Mouse (Mus musculus): ENCODE results near the gene Scd4.

The Scd4 gene

GRCm38 (mm10) chr19:44382682-44383321 lies 49.9 kb downstream of the Scd4 start:
- no peak for DNase-seq

- no peak for DNase-seq
Measured at GRCm38 (mm10) chr19:44385887-44386498, 53.1 kb downstream of the Scd4 start.

GRCm38 (mm10) chr19:44387089-44387671 lies 54.3 kb downstream of the Scd4 start:
- DNase-seq: no peak

- DNase-seq: no peak
Measured at GRCm38 (mm10) chr19:44387746-44388474, 55.0 kb downstream of the Scd4 start.

GRCm38 (mm10) chr19:44388475-44389428 lies 55.9 kb downstream of the Scd4 start:
- peak; percentile 95 for DNase-seq

- no peak for DNase-seq
Measured at GRCm38 (mm10) chr19:44389507-44389906, 56.6 kb downstream of the Scd4 start.

- DNase-seq: no peak
Measured at GRCm38 (mm10) chr19:44391856-44392255, 59.0 kb downstream of the Scd4 start.

- DNase-seq: no peak
Measured at GRCm38 (mm10) chr19:44392339-44393009, 59.6 kb downstream of the Scd4 start.

GRCm38 (mm10) chr19:44393962-44394422 lies 61.1 kb downstream of the Scd4 start:
- no peak for DNase-seq

- no peak for DNase-seq
Measured at GRCm38 (mm10) chr19:44394972-44395371, 62.1 kb downstream of the Scd4 start.
